Mouse (Mus musculus): Measurements from ENCODE around the gene Cxcr4.

DNA sequence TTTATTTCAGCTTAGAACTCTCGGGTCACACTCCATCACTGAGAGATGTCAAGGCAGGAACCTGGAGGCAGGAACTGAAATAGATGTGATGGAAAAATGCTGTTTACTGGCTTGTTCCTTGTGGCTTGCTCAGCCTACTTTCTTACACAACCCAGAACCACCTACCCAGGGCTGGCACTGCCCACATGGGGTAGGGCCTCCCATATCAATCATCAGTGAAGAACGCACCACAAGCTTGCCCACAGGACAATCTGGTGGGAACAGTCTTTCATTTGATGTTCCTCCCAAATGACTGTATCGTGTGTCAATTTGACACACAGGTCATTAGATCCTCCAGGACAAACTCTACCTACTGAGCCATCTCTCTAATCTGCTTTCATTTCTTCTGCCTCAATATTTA lies 28.2 kb downstream of the Cxcr4 start:
- TF ChIP-seq POLR2AphosphoS2 (IDR thresholded peaks at IDR 0.05; ENCODE audit: low read depth, low read length) (no peak), CTCF (conservative IDR thresholded peaks at IDR 0.05 in 1 of 2, IDR thresholded peaks at IDR 0.05 in 1 of 2; ENCODE audit: low read depth in 2 of 2, low read length in 2 of 2) (no peak), BHLHE40 (IDR thresholded peaks at IDR 0.05; ENCODE audit: low read depth, low read length) (no peak), SMC3 (IDR thresholded peaks at IDR 0.05; ENCODE audit: low read depth, low read length) (no peak), IRF4 (IDR thresholded peaks at IDR 0.05; ENCODE audit: low read depth, low read length) (no peak), SIN3A (IDR thresholded peaks at IDR 0.05; ENCODE audit: low read length) (no peak), POLR2A (IDR thresholded peaks at IDR 0.05; ENCODE audit: low read depth, low read length) (no peak), RCOR1 (conservative IDR thresholded peaks at IDR 0.05; ENCODE audit: low read depth, low read length) (no peak), GABPA (IDR thresholded peaks at IDR 0.05; ENCODE audit: insufficient replicate concordance, low read depth, low read length) (no peak), EP300 (IDR thresholded peaks at IDR 0.05; ENCODE audit: low read length) (no peak), UBTF (IDR thresholded peaks at IDR 0.05; ENCODE audit: low read depth, low read length) (no peak)
